Mouse (Mus musculus): Measurements from ENCODE around the gene Dock4.

The Dock4 gene

DNA sequence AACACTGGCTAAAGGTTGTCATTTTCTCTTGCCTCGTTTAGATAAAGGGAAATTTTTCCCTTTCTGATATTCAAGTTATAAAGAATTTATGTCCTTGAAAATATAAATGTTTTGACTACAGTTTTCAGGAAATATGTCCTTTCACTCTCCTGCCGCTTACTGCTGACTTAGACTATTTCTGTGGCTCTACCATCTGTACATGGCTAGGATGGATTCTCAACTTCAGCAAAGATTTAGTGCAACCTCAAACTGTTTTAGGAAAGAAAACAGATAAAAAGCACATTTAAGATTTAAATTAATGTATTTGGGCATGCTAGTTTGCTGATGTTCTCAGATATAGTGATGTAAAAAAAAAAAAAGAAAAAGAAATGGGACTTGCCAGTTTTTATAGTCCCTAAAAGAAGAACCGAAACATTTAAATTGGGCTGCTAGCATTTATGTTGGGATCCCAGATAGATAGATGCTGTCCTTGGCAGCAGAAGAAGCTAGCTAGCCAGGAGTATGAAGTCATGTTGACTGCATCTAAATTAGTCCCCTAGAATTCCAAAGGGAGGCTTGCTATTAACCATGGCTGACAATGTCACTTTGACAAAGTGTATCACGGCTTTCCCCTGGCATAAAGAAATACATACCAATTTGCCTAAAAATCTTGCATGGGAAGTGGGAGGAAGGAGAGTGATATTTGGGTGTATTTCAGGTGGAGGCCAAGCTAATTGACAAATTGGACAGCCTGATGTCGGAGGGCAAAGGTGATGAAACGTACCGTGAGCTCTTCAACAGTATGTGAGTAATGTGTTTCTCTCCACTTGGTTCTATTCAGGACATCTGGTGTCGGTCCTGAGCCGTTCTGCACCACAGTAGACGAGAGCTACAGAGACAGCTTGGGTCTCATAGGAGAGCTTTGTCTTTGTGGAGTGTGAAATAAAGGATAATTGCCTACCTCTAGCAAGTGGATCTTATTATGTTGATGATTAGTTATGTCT is 343.9 kb downstream of the Dock4 start:
- DNase-seq: no peak

DNA sequence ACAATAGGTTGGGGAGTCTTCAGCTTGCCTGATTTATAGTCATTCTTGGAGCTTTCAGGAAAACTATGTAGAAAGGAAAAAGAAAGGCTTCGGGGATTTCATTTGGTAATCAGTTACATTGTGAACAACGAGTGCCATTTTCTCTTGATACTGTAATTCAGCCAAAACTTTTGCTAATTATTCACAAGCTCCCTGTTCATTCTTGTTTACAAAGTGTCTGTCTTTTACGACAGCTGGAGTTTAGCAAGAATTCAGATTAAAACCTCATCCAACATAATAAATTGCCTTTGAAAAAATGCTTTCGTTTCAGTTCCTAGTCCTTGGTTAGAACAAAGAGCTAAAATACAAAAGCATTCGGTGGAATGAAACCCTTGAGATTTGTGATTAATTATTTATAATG is 345.5 kb downstream of the Dock4 start:
- DNase-seq: no peak

DNA sequence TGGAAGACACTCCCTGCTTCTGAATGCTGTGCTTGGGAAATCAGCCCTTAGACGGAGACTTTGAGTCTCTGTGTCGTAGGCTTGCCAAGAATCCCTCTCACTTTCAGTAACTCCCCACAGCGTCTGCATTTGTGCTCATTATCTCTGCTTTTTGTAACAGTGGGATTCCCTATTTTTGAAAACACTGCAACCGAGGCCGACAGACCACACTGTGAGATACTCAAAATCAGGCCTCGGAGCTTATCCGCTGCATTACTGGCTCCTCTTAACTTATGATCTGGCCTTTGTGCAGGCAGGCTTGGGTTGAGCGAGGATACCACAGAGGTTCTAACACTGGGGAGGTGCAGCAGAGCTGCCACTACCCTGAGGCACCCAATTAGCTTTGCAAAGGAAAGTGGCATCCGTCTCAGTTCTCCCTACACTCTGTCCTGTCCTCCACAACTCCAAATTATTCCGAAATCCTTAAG is 346.5 kb downstream of the Dock4 start:
- no peak for DNase-seq

DNA sequence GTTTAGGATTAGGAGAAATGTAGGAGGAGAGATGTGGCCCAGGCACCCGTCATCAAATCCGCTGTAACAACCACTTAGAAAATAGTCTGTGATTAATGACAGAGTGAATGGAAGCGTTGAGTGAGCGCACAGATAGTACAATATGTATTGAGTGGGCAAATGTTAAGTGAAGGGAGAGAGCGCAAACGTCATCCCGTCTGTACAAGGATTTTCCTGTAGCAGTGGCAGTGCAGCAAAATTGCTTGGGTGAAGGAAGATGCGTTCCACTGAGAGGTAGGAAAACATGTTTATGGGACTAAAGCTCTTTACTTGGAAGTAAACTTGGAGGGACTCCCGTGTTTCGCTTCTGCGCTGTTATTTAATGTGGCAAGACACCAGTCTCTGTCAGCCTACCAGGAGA is 348.3 kb downstream of the Dock4 start:
- no peak for DNase-seq

DNA sequence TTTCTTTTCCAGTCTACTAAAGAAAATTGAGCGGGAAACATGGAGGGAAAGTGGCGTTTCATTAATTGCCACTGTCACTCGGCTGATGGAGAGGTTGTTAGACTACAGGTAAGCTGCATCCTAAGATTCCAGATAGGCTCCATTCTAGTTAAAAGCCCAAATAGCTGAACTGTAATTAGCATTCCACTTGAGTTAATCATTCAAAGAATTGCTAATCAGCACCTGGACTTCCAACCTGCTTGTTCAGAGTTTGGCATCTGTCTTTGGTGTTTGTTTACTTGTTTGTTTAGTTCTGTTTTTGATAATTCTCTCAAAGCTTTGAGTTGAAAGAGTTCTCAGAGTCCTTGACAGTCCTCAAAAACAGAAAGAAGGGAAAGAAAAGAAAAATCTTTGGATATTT is 349.0 kb downstream of the Dock4 start:
- no peak for DNase-seq

DNA sequence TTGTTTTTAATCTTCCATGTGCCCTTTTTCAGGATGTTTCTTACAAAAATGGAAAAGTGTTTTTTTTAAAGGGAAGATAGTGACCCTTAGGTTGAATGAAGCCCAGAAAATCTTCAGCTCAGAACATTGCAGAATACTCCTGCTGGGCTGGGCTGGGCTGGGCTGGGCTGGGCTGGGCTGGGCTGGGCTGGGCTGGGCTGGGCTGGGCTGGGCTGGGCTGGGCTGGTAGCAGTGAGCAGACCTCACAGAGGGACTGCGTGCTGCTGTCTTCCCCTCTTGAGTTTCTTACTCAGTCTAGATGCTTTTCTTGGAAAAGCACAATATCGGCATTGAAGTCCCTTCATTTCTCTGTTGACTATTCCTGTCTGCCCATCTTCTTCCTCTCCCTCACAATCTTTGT is 350.0 kb downstream of the Dock4 start:
- no peak for DNase-seq

DNA sequence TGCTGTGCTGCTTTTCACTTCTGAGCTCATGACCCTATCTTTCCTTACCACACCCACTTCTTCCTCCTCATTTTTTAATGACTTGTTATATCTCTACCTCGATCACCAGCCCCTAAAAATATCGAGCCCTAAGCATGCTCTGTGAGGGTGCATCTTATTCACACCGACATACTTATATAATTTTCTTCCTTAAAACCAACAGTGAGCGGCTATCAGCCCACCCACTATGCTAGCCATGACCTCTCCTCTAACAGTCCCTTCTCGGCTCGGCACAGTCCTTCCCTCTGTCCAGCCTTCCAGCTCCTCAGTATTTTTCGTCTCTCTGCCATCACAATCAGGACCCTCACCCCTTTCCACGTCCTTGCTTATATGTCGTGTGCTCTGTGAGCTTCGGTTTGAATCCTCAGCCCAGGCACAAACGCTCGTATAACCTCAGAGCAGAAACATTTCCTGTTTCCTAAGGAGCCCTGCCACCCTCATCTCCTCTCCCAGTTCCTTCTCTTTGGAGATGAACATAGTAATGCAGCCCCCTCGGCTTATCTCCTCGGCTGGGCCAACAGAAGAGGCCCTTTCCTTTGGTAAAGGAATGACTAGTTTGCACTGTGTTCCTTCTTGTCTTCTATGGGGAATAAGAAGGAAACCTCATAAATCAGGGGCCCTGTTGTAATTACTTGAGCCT is 351.2 kb downstream of the Dock4 start:
- DNase-seq: no peak

DNA sequence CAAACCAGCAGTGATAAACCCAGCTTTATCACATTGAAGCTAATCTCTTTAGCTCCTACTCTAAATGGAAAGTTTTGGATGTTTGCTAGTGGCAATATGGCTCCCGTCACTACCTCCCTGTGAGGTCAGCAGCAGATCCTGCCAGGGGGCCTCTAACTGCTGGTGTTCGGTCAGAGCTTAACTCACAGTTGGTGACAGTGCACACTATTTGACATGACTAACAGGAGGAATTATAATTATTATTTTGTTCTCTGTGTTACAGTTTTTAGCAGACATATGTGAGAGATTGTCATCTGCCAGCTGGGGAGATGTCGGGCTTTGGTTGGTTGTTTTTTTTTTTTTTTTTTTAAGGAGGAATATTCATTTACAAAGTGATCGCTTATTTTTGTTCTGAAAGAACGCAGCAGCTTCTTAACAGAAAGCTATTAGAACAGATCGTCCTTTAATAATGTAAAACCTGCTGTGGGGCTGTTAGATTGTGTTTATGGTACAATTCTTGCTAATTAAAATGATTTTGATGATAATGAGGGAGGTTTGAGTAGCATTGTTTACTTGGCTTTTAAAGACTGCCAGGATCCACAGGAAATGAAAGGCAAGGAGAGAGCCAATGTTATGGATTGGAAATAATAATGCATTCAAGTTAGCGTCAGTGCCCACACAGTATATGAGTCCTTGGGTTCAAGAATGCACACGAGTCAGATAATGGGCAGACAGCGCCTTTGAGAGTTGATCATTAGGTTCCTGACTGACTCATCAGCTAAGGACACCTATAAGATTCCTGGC is 352.0 kb downstream of the Dock4 start:
- DNase-seq: no peak

DNA sequence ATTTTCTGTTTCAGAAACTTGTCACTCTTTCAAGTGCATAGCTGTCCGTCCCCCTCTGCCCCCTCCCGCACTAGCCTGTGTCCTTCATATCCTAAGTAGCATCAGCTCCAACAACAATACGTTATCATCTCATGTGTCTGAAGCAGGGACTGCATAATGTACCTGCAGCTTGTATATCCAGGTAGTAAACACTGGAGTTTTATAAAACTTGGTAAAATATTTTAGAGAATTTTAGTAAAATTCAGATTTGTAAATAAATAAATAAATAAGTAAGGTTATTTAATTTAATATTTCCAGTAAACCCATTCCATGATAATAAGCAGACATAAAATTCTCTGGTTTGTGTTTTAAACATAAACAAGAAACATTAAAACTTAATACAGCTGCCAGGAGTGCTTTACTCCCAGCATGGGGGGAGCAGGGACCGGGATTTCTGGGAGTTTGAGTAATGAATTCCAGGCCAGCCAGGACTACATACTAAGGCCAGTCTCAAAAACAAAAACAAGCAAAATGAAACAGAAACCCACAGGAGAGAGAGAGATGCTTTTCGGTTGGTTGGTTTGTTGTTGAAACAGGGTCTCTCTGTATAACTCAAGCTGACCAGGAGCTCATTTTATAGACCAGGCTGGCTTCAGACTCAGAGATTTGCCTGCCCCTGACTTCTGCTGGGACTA is 352.7 kb downstream of the Dock4 start:
- no peak for DNase-seq

DNA sequence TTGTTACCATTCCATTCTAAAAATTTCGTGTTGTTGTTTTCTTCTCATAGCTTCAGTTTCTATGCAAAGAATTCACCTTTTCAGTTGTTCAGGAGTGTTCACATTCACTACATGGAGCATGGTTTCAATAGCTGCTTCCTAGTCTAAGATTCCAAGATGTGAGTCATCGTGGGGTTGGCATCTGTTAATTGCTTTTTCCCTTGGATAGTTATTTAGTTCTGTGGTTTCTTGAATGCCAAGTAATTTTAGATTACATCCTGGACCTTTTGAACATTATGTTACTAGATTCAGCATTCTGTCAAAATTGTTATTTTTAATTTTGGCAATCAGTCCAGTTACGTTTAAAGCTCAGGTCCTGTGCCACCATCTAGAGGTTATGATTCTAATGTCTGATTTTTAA is 355.7 kb downstream of the Dock4 start:
- no peak for DNase-seq

DNA sequence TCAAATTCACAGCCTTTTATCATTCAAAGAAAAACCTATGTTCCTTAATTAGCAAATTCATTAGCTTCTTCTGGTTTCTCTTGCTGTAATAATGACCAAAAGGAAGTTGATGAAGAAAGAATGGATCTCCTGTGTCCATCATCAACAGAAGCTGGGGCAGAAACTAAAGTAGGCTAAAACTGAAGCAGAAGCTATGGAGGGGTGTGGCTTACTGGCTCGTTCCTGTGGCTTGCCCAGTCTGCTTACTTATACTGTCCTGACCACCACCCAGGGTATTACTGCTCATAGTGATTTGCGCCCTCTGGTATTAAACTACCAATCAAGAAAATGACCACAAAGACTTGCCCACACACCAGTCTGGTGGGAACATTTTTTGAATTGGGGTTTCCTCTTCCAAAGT is 359.5 kb downstream of the Dock4 start:
- DNase-seq: no peak

DNA sequence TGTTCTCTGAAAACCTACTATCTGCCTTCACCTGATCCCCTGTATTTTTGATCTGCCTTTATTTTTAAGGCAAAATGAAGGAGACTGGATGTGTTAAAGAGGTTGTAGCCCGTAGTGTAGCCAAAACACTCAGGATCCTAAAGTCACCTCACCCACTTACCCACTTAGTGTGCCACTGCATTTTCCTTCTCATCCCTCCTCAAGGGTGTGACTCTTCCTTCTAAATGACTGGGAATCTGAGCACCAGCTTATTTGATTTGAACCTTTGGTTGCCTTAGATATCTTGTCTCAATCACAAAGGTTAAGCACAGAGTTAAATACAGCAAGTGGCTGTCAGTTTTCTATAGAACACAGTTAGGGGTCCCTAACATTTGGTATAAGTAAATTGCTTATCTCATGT is 362.2 kb downstream of the Dock4 start:
- DNase-seq: no peak

DNA sequence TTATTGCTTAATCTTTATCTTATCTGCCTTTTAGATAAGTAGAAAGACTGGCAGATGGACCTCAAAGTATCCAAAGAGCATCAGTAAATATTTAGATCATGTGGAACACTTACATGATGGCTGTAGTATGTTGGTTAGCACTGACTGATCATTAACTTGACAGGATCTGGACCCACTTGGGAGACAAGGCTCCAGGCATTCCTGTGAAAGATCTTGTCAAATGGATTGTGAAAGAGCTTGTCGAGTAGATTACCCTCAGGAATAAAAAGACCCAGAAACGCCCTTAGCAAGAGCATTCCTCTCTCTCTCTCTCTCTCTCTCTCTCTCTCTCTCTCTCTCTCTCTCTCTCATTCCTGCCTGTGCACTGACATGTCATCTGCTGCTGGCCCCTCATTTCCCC is 367.7 kb downstream of the Dock4 start:
- no peak for DNase-seq

DNA sequence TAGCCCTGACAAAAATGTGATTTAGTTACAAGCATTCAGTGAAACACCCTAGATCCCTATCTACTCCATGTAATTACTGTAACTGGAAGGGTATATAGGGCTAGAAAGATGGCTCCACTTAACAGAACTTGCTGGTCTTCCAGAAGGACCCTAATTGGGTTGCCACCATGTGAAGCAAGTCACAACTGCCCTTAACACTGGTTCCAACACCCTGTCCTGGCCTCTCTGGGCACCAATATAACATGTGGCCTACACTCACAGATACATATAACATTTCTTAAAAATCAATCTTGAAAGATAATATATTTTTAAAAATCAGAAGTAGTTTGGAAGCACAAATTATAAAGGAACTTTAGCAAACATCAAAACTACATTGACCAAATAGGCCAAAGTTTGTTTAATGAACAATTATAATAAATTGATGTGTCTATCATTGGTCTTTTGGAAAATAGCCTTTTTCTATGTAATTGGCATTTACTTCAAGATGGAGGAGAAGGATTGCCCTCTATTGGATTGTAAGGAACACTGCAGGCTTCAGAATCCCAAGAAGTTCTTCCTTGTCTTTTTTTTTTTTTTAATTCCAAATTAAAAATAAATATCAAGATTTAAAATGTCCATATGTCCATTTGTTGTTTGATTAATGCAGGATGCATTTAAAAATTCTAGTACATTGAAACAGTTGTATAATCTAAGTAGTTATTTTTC is 369.1 kb downstream of the Dock4 start:
- no peak for DNase-seq

DNA sequence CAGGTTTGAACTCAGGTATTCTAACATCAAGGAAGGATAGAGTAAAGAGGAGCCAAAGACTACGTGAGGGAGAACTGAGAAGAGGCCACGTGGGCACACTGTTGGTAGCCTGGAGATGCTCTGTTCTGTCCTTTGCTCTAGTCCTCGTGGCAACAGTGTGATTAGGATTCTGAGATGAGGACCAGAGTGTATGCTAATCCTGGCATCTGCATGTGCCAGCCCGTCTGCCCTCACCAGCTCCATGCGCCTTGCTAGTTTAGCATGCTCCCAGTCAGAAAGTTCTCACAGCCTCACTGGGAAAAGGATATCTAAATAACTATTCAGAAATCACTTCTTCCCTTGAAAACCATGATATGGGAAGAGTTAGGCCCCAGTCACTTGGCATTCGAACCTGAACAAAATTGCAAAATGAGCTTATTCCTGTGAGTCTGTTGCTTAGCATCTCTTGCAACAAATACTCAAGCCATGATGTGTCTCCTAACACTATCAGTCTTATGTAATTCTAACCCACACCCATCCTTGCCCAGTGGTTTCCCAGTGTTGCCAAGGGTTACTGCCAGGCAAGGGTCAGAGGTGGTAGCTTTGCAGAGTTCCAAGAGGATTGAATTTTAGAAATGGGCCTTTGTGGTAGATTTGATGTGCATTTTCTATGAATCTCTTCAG is 372.4 kb downstream of the Dock4 start:
- DNase-seq: no peak

DNA sequence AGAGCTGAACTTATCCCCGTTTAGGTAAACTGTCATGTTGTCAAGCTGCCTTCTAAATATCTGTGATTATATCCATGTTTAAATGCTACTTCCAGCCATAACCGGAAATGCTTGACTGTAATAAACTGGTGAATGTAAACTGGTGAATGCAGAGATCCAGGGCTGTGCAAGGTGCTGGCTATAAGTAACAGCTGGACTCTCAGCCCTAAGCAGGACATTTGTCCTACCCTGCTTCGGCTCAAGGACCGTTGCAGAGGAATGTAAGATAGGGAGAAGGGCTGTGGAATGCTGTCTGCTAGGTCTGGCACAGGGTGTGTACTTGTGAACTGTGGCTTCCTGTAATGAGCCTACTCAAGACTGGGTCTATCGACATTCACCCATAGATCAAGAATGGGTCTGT is 377.9 kb downstream of the Dock4 start:
- DNase-seq: no peak

DNA sequence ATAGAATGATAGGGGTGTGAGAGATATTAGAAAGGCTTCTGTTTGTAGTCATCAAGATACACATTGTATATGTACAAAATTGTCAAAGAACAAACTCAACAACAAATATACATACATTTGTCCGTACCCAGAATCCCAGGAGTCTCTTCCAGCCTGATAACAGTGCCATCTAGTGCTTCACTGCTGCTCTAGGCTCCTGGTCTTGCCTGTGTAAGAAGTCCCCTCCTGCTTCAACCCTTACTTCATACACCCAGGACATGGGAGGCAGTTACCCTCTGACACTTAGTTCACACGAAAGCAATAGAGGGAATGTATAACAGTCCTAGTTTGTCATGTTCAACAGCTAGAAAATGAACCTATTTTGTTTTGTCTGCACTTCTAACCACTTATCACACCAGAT is 378.5 kb downstream of the Dock4 start:
- no peak for DNase-seq

DNA sequence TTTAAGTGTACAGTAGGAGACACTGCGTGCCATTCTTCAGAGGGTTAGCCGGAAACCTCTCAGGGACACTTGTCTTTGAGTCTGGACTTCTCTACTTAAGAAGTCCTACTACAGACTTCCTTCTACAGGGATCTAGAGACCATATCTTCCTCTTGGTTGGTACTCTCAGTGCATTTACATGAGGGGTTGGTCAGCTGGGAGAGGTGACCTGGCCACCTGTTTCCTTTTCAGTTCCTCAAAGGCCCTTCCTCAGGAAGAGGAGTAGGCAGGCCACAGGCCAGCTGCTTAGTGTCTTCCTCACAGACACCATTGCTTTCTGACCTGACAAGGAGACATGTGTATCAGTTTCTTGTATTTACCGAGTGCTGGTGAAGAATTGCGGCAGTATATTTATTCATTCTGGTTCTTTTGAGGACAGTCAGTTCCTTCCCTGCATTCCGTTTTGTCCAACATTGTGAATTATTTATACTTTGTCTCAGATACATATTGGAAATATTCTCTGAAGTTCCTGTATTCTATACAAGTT is 380.2 kb downstream of the Dock4 start:
- DNase-seq: no peak

DNA sequence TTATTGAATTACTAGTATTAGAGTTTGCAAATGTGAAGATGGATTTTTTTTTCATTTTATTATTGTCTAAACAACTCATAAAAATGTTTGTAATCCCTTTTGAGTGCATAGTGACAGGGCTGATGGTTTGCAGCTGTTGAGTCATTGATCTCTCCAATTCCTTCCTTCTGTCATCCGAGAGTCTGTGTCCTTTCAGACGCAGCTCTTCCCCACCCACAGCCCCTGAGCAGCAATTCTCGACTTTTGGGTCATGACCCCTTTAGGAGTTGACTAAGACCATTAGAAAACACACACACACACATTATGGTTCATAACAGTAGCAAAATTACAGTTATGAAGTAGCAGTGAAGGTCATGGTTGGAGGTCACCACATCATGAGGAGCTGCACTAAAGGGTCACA is 380.7 kb downstream of the Dock4 start:
- DNase-seq: no peak

DNA sequence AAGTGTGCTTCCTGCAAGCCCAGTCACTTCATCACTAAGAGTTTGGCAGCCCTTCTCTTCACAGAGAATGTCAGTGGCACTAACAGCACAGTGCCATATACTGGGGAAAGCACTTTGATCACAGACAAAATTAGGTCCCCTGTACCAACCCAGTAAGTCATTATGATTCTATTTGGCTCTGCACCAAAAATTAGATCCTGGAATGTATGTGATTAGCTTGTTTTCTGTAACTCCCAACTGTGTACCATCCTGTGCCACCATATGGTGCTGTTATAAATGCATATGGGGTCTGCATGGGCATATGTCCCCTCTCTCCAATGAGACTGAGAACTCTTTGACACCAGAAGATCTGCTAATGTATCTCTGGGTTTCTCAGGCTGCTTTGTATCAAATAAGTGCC is 382.3 kb downstream of the Dock4 start:
- DNase-seq: no peak

DNA sequence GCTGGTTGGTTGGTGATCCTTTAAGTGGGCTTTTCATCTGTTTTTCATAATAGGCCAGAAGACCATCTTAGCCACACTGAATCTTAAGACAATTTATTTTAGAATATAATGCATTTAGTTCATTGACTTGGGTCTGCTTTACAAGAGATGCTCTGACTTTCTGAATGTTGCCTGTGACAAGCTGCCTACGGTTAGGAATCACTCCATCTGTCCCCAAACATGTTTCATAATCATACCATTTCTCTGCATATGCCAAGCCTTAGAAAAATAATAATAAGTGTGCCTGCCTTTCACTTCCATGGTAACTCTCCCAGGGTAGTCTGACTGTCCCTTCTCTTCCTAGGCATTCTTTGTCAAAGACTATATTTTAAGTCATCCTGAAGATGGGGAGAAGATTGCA is 383.5 kb downstream of the Dock4 start:
- no peak for DNase-seq
